Mouse (Mus musculus) frontal cortex, adult 2 months (tissue): ENCODE results near the gene Pde4d. TPM values are rescaled to one million over a fixed set of nuclear protein-coding genes. Genes with fewer than 3 reads are reported as not detected.
A peak's percentile ranks its signal among the peaks of the same experiment; 100 is the strongest.

Experiments
- DNase-seq, 2 experiments: peaks; one replicate each; pipeline ENCODE4 v3.0.0; 2022; ENCODE audit warnings: low spot score in 1 of 2; ENCODE audit errors: extremely low spot score in 1 of 2
- polyA plus RNA-seq: library from polyadenylated mRNA; depleted of rRNA; stranded (reverse); fragments of >200 nt; gene quantifications from 2 replicates; pipeline ENCODE4 v1.2.3, GENCODE M21; 2012

Gene Pde4d
- polyA plus RNA-seq, 1 experiment, result 40.3 TPM

DNA sequence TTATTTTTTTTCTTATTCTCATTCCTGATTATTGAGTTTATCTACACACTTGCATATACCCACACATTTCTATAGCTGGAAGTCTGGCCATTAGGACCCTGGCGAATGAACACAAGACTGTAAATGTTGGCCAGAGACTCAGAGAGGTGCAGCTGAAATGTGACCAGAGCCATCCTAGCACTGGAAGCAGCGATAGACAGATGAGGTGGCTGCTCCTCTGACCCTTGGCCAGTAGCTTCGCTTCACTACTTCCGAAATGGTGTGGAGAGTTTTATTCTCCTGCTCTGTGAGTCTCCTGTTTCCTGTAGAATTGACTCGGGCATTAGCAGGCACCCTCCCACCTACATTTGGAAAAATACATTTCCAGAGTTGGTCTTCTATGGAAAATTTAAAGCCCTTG lies 1212.4 kb downstream of the Pde4d start:
- DNase-seq, result no peak

- DNase-seq, result no peak
Measured at GRCm38 (mm10) chr13:109662731-109663130, 1213.0 kb downstream of the Pde4d start.

DNA sequence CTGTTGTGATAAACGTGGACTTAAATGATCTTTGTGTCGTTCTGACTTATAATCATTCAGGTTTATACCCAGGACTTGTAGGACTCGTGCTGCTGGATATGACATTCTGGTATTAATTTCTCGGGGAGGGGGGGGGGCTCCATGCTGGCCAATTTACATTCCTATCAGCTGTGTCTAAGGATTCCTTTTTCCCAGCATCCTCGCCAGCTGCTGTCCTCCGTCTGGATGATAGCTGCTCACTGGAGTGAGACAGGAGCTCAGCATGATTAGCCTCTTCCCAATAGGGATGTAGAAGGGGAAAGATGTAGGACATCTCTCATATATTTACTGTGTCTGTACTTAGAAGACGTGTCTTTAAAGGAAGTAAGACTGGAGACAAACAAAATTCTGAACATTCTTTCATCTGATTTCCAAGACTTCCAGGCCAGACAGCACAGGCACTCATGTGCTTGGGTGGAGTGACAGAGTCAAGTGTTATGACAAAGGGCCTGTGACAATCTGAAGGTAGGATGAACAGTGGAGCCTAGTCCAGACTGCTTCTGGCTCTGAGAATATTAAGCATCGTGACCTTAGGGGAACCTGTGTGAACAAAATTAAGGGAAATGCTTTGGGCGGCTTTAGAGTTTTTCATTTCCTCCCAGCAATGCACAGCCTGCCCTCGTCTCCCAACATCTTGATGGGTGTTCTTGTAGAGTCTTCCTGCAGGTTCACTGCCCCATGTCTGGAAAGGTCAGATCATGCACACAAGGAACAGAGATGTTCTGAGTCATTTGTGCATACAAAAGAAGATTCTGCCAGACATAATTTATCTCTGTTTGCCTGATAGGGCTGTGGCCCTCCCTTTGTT lies 1215.4 kb downstream of the Pde4d start:
- no peak for DNase-seq

GRCm38 (mm10) chr13:109665803-109666403 lies 1216.2 kb downstream of the Pde4d start:
- DNase-seq, result no peak

- no peak for DNase-seq
Measured at GRCm38 (mm10) chr13:109669965-109670364, 1220.2 kb downstream of the Pde4d start.

GRCm38 (mm10) chr13:109671589-109672347 lies 1222.0 kb downstream of the Pde4d start:
- peak; percentile 56 to 82 for DNase-seq

DNA sequence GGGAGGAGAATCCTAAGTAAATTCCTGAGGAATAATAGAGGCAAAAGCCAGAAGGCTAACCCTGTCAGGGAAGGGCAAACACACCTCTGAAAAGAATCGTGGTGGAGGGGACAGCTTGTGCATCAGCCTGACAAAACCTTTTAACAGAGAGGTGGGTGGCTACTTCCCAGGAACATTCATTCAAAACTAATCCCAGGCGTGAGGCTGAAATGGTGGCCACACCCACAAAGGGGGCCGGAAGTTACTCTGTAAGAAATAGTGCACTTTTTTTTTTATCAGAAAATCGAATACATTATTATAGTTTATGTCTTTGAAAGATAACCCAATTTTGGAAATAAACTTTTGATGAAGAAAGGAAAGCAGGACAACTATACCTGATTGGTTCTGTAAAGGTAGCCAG lies 1227.3 kb downstream of the Pde4d start:
- DNase-seq, result no peak

DNA sequence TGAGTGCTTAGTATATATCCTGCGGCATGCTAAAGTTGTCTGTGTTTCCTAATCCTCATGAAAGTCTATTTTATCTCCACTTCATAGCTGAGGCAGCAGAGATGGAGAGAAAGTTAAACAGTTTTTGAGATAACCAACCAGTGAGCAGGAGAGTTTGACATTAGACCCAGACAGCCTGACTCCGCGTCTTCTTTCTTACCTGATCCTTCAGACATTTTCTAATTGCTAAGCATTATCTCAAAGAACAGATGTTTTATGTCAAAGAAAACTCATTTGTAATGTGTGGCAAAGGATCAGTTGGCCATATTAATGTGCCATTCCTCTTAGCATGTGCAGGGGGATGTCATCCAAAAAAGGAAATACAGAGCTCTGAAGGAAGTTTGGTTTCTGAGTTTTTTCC lies 1227.9 kb downstream of the Pde4d start:
- DNase-seq, result no peak

DNA sequence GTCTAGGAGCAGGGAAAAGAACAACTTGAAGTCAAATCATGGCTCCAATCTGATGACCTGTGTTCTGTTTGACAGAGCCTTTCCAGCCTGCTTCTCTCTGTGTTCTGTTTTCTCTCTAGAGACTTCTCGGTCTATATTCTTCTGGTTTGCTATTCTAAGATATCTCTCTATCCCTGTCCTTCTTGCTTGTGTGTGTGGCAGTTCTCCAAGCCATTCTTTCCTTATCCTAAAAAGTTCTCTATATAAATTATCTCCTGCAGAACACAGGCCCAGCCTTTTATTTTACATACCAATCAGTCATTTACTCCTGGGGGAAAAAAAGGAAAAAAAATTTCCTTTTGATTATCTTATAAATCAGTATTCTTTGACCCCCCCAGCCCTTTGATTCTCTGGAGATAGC lies 1229.2 kb downstream of the Pde4d start:
- no peak for DNase-seq

- DNase-seq, result no peak
Measured at GRCm38 (mm10) chr13:109680229-109680628, 1230.5 kb downstream of the Pde4d start.

DNA sequence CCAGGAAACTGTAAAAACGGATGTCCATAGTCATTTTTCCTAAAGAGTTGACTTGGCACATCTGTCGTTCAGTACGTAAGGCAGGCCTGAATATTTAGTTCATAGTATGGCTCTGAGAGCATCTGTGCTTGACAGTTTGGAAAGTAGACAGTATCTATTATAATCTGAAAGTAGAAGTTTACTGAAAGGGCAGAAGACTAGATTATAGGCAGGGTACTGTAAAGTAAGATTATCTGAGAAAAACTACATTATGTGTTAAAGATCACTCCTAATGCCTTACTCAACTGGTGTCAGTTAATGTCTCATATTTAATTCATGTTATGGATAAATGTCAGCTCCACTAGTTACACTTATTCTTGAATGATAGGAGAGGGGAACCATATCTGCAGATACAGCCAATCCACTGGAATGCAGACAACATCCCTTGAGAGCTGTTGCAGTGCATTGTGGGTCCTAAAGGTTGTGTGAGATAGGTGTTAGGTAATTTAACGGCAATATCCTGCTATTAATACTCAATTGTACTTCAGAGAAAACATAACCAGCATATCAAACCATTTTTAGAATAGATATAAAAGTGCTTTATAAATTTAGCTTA lies 1232.0 kb downstream of the Pde4d start:
- DNase-seq, result no peak

DNA sequence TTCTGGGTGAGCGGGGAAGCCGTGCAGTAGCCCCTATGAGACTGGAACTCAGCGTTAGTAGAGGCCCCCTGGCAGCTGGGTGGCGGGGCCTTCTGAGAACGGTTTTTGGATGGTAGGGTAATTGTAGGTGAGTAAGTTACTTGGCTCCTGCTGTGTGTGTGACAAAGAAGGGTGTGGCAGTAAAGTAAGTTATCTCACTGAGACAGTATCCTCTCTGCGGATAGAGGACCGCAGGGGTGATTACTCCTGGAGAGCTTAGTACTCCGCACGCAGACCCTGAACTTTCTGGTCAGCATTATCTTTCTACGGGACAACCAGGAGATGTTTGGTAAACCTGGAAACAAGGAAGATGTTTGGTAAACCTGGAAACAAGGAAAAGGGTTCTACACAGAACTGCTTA lies 1233.3 kb downstream of the Pde4d start:
- no peak for DNase-seq

DNA sequence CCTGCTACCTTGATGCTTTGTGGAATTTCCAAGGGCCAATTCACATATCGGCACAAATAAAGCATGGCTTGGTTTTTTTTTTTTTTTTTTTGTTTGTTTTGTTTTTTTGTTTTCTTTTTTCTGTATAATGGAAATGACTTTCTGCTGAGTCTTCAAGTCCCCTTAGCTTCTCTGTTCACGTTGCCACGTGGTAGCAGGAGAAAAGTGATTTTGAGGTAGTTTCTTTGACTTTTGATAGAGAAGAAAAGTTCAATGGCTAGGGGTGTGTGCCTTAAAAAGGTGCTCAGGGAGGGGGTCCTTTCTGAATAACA lies 1235.2 kb downstream of the Pde4d start:
- no peak for DNase-seq

DNA sequence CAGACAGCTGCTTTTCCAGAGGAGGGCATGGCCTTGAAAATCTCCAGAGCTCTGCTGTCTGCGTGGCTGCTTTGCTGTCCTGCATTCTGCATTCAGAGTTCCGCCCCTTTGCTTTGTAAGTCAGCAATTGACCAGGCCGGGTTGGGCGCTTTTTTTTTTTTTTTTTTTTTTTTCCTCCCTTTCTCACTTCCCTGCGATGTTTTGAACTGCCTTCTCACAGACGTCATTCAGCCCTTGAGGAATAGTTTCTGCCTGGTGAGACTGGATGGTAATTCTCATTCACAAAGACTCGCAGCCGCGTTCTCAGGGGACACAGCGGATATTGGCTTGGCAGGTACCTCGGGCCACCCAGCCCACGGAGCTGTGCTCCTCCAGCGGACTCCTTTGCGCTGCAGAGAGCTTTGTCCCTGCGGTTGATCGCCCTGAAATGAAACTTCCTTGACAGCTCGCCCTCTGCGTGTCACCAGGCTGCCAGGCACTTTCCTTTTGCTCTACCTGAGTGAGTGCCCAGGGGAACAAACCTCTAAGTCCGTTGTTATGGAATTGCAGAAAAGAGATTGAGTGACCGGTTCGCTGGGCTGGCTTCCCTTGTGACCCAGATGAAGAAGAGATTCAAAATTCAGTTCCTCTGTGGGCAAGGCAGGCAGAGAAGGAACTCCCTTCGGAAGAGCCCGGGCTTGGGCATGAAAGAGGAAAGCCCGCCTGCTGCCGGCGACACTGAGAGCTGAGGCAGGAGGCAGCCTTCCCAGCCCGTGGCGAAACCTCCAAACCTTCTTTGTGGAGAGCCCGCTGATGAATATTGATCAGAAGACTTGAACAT lies 1235.8 kb downstream of the Pde4d start:
- DNase-seq, result peak in 1 of 2 experiments; percentile 42

DNA sequence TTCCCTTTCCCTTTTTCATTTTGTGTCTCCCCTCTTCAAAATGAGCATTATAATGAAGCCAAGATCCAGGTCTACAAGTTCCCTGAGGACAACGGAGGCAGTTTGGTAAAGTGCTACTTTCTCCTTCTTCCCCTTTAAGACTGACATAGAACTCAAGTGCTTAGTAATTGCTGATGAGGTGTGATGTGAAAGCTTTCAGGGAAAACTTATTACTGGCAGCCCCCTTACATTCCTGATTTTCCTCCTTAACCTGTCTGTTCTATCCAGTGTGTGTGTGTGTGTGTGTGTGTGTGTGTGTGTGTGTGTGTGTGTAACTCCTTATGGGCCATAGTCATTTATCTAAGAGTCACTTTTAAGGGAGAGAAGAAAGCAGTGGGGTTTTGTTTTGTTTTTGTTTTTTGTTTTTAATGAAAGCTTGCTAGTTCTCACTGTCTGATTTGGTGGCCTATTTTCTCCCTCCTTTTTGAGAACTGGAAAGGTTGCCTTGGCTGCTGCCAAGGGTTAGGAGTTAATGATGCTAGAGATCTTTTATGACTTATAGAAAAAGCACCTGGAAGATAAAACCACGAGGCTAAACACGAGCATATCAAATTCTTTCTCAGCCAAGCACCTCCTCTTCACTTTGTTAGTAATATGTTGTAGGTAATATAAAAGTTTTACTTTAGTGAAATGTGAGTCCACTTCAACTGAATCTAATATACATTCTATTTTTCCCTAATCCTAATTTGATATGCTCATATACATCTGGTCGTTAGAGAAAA lies 1236.5 kb downstream of the Pde4d start:
- no peak for DNase-seq

- peak in 1 of 2 experiments; percentile 48 for DNase-seq
Measured at GRCm38 (mm10) chr13:109686906-109687305, 1237.2 kb downstream of the Pde4d start.

DNA sequence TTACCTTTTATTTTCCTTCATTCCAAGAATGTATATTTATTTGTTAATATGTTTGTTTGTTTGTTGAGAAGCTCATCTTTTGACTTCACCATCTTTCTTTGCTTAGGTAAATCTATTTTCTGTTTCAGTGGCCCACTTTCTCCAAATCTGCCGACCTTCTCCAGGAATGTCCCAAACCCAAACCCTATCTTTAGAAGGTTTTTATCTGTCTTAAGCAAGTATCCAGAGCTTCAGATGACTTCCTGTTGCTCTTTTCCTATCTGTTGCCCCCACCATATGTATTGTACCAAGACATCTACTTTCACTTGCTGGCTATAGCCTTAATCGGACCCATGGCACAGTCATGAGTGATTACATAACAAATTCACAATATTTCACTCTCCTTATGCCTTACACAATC lies 1238.4 kb downstream of the Pde4d start:
- DNase-seq, result no peak

- DNase-seq, result no peak
Measured at GRCm38 (mm10) chr13:109689176-109689575, 1239.4 kb downstream of the Pde4d start.

DNA sequence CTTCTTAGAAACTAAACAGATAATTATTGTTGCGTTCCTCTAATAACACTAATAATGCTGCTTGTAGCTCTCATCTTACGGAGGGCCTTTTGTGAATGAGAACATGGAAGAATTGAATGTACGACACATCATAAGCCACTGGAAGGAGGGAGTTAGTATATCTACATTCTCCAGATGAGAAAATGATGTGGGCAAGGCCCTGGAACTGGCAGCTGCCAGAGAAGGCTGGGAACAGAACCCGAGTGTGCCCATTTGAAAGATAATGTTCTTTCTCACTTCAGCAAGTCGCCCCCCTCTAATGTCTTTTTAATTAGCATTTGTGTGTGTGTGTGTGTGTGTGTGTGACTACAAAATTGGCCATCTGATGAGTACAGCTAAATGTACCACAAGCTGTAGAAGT lies 1240.8 kb downstream of the Pde4d start:
- no peak for DNase-seq

DNA sequence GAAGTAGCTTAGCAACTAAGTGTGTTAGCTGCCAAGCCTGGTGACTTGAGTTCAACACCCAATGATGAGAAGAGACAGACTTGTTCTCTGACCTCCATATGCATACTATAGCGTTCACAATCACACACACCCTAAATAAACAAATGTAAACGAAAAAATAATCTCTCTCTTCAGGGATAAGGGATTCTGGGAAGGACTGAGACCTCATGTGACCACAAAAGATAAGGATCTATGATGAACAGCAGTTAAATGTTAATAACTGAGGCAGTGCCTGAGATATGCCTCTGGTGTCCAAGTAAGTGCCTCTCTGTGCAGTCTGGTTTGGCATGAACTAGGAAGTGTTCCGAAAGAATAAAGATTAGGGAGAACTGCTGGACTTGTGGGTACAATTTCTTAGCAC lies 1243.1 kb downstream of the Pde4d start:
- no peak for DNase-seq
